Mouse (Mus musculus) lung, postnatal 25 days (tissue): ENCODE data around the gene Dnajc16.
"Not testable (repeated sequence)": the region's sequence is repeated elsewhere in the genome, so short reads cannot be mapped to it uniquely, and the experiment has no call there.

ENCODE experiments used
- DNase-seq: peaks from one replicate; pipeline ENCODE4 v3.0.0; 2022; ENCODE audit warnings: low spot score

Dnajc16 gene

DNA sequence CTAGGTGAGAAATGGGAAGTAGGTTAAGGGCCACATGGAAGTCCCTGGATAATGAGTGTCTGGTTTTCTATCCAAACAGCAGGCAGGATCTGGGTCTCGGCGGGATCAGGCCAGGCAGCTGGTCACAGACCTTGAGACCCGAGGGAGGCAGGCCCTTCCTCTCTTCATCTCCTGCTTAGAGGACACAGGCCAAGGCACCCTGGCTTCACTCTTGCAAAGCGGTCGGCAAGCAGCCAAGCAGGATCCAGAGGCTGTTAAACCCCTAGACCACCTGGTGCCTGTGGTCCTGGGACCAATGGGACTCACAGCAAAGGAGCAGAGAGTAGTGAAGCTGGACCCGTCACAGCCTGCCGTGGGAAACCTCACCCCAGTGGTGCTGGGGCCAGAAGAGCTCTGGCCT, 5.6 kb upstream of the Dnajc16 start:
- DNase-seq = no peak

GRCm38 (mm10) chr4:141794152-141794535, 3.4 kb upstream of the Dnajc16 start:
- DNase-seq = no peak

DNA sequence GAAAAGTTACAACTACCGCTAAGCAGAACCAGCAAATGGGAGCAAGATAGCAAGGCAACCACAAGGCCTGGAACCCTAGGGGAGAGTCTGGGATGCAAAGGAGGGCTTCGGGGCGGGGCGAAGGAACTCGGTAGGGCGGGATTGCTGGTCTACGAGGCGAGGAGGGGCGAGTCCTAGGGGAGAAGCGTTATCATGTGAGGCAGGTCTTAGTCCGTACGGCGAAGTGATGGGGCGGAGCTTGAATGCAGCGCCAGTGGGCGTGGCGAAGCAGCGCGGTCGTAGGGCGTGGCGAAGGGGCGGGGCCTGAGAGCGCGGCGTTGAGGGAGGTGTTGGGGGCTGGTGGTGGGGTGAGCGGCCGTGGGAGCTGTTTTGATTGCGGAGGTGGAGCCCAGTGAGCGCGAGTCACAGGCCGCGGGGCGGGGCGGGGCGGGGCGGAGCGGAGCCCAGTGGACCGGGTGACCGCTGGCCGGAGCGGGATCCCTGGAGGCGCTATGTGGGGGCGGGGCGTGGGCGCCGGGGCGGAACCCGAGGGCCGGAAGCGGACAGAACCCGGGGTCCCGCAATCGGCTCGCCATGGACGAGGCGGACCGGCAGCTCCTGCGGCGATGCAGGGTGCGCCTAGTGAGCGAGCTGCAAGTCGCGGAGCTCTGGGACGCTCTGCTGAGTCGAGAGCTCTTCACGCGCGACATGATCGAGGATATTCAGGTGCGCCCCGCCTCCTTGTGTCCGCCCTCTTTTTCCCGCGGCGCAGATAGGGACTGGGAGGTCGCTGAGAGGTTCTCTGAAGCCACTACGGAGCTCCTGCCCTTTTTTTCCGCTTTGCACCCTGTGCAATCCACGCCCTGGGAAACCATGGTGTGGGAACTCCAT, 2.8 kb upstream of the Dnajc16 start, which contains the start of gene Casp9:
Gene Casp9 (plus strand): TSS at position 331 of the 870 bp plus-strand sequence.
- peak; percentile 98 for DNase-seq

GRCm38 (mm10) chr4:141792554-141793281, 2.0 kb upstream of the Dnajc16 start:
- DNase-seq = no peak

DNA sequence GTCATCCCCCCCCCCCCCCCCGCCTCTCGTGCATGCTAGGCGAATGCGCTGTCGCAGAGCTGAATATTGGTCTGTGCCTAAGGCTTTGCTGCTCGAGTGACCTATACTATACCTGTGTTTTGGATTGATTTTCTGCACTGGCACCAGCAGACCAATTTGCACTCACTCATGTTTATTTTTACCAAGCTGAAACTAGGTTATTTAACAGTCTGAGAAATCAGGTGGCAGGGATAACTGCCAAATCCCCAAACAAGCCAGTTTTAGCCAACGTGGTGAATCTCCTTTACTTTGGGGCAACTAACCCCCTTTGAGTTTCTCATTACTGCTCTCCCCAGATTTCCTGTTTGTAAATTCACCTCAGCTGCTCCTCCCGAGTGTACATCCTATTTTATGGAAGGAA, 1.2 kb upstream of the Dnajc16 start:
- DNase-seq = no peak

- no peak for DNase-seq
Measured at GRCm38 (mm10) chr4:141791486-141791885, 755 bp upstream of the Dnajc16 start.

DNA sequence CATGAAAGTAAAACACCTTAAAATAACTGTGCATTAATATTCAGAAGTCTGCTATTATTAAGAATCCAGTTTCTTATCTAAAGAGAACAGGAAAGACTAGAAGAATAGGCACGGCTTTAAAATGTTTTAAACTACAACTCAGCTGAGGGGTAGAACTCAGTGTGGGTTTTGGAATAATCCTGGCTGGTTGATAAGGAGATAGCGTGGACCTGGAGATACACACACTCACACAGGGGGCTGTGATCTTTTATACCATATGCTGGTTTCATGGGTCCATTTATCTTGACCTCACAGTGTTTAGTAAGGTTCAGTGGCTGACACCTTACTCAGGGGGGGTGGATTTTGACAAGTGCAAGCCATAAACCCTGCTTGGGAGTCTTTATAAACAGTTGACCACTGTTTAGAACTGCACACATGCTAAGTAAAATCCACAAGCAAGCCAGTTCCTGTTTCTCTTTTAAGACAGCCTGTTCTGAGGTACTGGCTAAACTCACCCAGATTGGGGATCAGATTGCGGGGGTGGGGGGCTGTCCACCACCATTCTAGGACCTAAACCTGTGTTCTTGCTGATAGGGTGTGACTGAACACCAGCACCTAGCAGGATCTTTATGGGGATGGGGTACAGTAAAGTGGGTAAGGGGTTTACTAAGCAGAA, 1.0 kb downstream of the Dnajc16 start:
- no peak for DNase-seq

DNA sequence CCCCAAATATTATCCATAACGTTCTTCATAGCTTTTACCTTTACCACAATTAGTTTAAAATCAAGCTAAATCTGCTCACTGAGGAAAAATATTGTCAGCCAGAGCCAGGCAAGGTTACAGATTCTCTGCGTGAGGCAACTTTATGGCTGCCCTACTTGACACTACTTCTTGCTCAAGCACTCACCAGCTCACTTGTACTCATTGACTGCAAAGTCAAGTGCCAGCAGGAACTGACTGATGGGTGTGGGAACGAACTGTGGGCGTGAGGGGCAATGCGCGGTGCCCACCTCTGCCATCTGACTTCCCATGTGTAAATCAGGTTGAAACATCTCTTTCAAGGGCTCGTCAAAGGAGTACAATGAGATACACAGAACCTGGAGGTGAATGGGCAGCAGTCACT, 3.3 kb downstream of the Dnajc16 start:
- DNase-seq = peak; percentile 67

GRCm38 (mm10) chr4:141787046-141787445, 3.7 kb downstream of the Dnajc16 start:
- DNase-seq = no peak

DNA sequence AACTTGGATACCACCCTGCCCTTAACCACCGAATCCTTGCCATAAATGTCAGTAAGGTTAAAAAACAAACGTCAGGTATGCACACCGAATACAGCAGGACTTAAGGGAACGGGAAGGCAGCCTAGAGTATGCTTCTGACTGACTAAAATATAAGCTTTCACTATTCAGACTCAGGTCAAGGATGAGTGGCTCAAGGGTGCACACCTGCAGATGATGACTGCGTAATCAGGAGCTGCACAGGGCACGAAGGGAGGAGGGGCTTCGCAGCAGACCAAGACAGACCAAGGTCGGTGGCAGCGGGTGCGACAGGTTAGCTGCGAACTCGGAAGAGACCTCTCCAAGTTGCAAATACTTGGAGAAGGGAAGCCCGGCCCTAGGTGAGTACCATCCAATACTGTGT, 4.6 kb downstream of the Dnajc16 start:
- DNase-seq = no peak

GRCm38 (mm10) chr4:141784835-141785234, 5.9 kb downstream of the Dnajc16 start:
- no peak for DNase-seq

DNA sequence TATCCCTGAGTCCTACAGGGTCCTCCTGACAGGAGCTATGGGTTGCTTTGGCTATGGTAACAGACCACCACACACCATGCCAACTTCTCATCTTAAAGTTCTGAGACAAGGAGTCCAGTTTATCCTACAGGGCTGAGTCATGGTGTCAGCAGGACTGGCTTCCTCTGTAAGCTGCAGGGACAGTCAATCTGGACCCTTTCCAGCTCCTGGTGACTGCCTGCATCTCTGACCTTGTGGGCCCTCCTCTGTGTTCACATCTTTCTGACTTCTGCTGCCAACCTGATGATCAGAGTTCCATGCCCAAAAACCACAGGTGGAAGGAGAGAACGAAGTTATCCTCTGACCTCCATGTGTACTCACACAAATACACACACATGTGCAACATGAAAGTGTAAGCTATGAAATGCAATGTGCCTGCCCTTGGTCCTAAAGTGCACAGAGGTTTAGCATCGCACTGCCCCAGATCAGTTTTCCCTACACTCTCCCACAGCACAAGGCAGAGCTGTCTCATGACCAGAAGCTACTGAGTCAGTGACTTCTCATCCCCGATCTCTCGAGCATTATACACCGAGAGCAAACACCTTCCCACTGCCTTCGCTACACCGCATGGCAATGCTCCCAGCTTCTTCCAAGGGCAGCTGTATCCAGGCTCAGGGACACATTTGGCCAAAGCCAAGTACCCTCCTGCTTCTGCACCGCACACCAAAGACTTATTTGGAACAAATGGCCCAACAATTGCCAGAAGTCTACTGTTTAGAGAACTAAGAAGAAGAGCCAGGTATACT, 9.3 kb downstream of the Dnajc16 start:
- DNase-seq = no peak

- DNase-seq = no peak
Measured at GRCm38 (mm10) chr4:141779828-141780227, 10.9 kb downstream of the Dnajc16 start.

DNA sequence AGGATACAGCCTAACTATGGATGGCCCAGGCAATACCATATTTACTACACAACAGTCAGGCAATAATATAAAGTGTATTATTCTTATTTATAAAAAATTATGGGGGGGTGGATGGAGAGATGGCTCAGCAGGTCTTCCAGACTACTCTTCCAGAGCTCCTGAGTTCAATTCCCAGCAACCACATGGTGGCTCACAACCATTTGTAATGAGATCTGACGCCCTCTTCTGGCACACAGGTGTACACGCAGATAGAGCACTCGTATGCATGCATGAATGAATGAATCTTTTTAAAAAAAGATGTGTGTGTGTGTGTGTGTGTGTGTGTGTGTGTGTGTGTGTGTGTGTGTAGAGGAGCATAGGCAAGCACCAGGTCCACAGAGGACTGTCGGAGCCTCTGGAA, 17.7 kb downstream of the Dnajc16 start:
- DNase-seq = not testable (repeated sequence)

- DNase-seq = no peak
Measured at GRCm38 (mm10) chr4:141771823-141772222, 18.9 kb downstream of the Dnajc16 start.

DNA sequence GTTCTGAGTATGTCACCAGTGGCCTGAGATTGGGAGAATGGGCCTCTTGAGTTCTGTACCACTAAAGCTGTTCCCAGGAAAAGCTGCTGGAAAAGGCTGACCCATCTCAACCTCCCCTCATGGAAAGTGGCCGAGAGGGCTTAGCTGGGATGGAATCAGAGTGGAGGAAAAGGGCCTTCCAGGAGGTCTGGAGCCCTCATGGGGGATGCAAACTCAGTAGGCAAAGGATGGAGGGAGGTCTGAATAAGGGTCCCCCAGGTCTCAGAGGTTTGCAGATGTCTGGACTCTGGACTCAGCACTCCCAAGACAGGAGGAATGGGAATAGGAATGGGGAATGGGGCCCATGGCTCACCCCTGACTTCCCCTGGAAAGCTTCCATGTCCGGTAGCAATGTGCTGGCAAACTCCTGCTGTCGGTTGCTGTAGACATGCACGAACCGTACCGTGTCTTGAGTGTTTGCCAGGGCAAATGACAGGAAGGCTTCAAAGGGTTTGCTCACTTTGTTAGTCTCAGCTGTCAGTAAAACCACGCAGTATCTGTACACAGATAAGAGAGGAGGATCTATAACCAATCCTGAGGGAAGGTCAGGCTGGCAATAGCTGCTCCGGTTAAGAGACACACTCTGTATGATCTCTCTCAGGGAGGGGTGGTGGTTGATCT, 21.1 kb downstream of the Dnajc16 start:
- DNase-seq = no peak

DNA sequence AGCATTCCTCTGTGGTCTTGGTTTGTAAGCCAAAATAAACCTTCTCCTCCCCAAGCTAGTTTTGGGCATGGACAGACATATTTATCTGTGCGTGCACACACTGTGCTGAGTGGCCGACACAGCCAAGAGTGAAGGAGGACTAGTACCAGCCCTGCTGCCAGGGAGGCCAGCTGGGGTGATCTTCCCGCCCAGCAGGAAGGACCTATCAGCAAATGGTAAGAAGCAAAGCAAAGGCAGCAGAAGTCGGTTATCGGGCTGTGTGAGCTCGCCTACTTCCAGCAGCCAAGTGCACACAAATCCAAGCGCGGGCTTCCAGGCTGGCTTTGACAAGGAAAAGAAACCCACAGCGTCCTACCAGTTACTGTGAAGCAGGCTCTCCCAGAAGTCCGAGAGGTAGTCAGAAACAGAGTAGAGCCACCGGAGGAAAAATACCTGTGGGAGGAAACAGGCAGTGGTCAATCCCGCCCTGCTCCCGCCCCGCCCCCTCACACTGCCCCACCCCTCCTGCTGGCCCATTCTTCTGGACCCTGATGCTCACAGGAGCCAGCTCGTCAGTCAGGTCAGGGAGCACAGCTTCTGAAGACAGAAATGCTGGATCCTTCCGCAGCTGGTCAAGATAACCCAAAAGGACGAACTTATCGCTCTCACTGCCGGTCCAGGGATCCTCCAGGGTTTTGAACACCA, 23.2 kb downstream of the Dnajc16 start:
- peak; percentile 74 for DNase-seq

- DNase-seq = no peak
Measured at GRCm38 (mm10) chr4:141766668-141767352, 23.9 kb downstream of the Dnajc16 start.

- no peak for DNase-seq
Measured at GRCm38 (mm10) chr4:141766316-141766667, 24.4 kb downstream of the Dnajc16 start.

- no peak for DNase-seq
Measured at GRCm38 (mm10) chr4:141765008-141765407, 25.7 kb downstream of the Dnajc16 start.
